Mouse (Mus musculus): ENCODE measurements at regions not wholly inside any gene's neighbourhood (a gene's known extent, or its start where the extent isn't known, plus 50 kb on each side); places are given as distances from the start of the nearest gene placed in this dataset.
A peak's percentile ranks its signal among the peaks of the same experiment; 100 is the strongest.

GRCm38 (mm10) chr5:11983452-11983851, 65.6 kb downstream of the 4933402N22Rik start:
- no peak for DNase-seq (ENCODE audit: low read depth, low spot score)

GRCm38 (mm10) chr5:11989140-11989539, 71.3 kb downstream of the 4933402N22Rik start:
- H3K27me3 ChIP-seq (ENCODE audit: control insufficient read depth, insufficient read depth, low read length, poor library complexity, severe bottlenecking): no peaks in the 10 kb centered on the region
- no peaks in the 10 kb centered on the region for H3K36me3 ChIP-seq (ENCODE audit: control insufficient read depth, insufficient read depth, low read length, poor library complexity, severe bottlenecking)
- DNase-seq (ENCODE audit: low read depth, low spot score): no peak

More at GRCm38 (mm10) chr5:11983452-11983851, 65.6 kb downstream of the 4933402N22Rik start:
- Histone ChIP-seq H3K36me3 (ENCODE audit: control insufficient read depth, insufficient read depth, low read length, poor library complexity, severe bottlenecking) (no peaks in the 10 kb centered on the region), H3K27me3 (ENCODE audit: control insufficient read depth, insufficient read depth, low read length, poor library complexity, severe bottlenecking) (no peaks in the 10 kb centered on the region)

GRCm38 (mm10) chr5:12000777-12001176, 82.9 kb downstream of the 4933402N22Rik start:
- no peak for DNase-seq (ENCODE audit: low read depth, low spot score)
- Histone ChIP-seq H3K27me3 (ENCODE audit: control insufficient read depth, insufficient read depth, low read length, poor library complexity, severe bottlenecking) (no peaks in the 10 kb centered on the region), H3K36me3 (ENCODE audit: control insufficient read depth, insufficient read depth, low read length, poor library complexity, severe bottlenecking) (no peaks in the 10 kb centered on the region)

GRCm38 (mm10) chr5:12006473-12006872, 88.6 kb downstream of the 4933402N22Rik start:
- no peaks in the 10 kb centered on the region for H3K27me3 ChIP-seq (ENCODE audit: control insufficient read depth, insufficient read depth, low read length, poor library complexity, severe bottlenecking)
- no peaks in the 10 kb centered on the region for H3K36me3 ChIP-seq (ENCODE audit: control insufficient read depth, insufficient read depth, low read length, poor library complexity, severe bottlenecking)
- DNase-seq (ENCODE audit: low read depth, low spot score): no peak

GRCm38 (mm10) chr5:12016332-12016731, 98.5 kb downstream of the 4933402N22Rik start:
- no peaks in the 10 kb centered on the region for H3K36me3 ChIP-seq (ENCODE audit: control insufficient read depth, insufficient read depth, low read length, poor library complexity, severe bottlenecking)
- DNase-seq (ENCODE audit: low read depth, low spot score): no peak
- H3K27me3 ChIP-seq (ENCODE audit: control insufficient read depth, insufficient read depth, low read length, poor library complexity, severe bottlenecking): no peaks in the 10 kb centered on the region

GRCm38 (mm10) chr5:12020489-12020888, 102.6 kb downstream of the 4933402N22Rik start:
- no peaks in the 10 kb centered on the region for H3K27me3 ChIP-seq (ENCODE audit: control insufficient read depth, insufficient read depth, low read length, poor library complexity, severe bottlenecking)
- no peaks in the 10 kb centered on the region for H3K36me3 ChIP-seq (ENCODE audit: control insufficient read depth, insufficient read depth, low read length, poor library complexity, severe bottlenecking)

GRCm38 (mm10) chr5:12024705-12025383, 107.0 kb downstream of the 4933402N22Rik start:
- DNase-seq (ENCODE audit: low read depth, low spot score): no peak

More at GRCm38 (mm10) chr5:12020489-12020888, 102.6 kb downstream of the 4933402N22Rik start:
- no peak for DNase-seq (ENCODE audit: low read depth, low spot score)

GRCm38 (mm10) chr5:12030002-12030401, 112.2 kb downstream of the 4933402N22Rik start:
- DNase-seq (ENCODE audit: low read depth, low spot score): peak; percentile 21
- H3K27me3 ChIP-seq (ENCODE audit: control insufficient read depth, insufficient read depth, low read length, poor library complexity, severe bottlenecking): no peaks in the 10 kb centered on the region
- no peaks in the 10 kb centered on the region for H3K36me3 ChIP-seq (ENCODE audit: control insufficient read depth, insufficient read depth, low read length, poor library complexity, severe bottlenecking)

More at GRCm38 (mm10) chr5:12024705-12025383, 107.0 kb downstream of the 4933402N22Rik start:
- Histone ChIP-seq H3K36me3 (ENCODE audit: control insufficient read depth, insufficient read depth, low read length, poor library complexity, severe bottlenecking) (no peaks in the 10 kb centered on the region), H3K27me3 (ENCODE audit: control insufficient read depth, insufficient read depth, low read length, poor library complexity, severe bottlenecking) (no peaks in the 10 kb centered on the region)

GRCm38 (mm10) chr5:12049806-12050205, 132.0 kb downstream of the 4933402N22Rik start:
- H3K36me3 ChIP-seq (ENCODE audit: control insufficient read depth, insufficient read depth, low read length, poor library complexity, severe bottlenecking): no peaks in the 10 kb centered on the region
- no peak for DNase-seq (ENCODE audit: low read depth, low spot score)
- H3K27me3 ChIP-seq (ENCODE audit: control insufficient read depth, insufficient read depth, low read length, poor library complexity, severe bottlenecking): no peaks in the 10 kb centered on the region

- no peak for DNase-seq (ENCODE audit: low read depth, low spot score)
- Histone ChIP-seq H3K36me3 (ENCODE audit: control insufficient read depth, insufficient read depth, low read length, poor library complexity, severe bottlenecking) (no peaks in the 10 kb centered on the region), H3K27me3 (ENCODE audit: control insufficient read depth, insufficient read depth, low read length, poor library complexity, severe bottlenecking) (no peaks in the 10 kb centered on the region)
Measured at GRCm38 (mm10) chr5:12080191-12080590, 162.3 kb downstream of the 4933402N22Rik start.

GRCm38 (mm10) chr5:12093680-12094079, 175.8 kb downstream of the 4933402N22Rik start:
- H3K36me3 ChIP-seq (ENCODE audit: control insufficient read depth, insufficient read depth, low read length, poor library complexity, severe bottlenecking): no peaks in the 10 kb centered on the region
- no peak for DNase-seq (ENCODE audit: low read depth, low spot score)
- no peaks in the 10 kb centered on the region for H3K27me3 ChIP-seq (ENCODE audit: control insufficient read depth, insufficient read depth, low read length, poor library complexity, severe bottlenecking)

- DNase-seq (ENCODE audit: low read depth, low spot score): no peak
- no peaks in the 10 kb centered on the region for H3K36me3 ChIP-seq (ENCODE audit: control insufficient read depth, insufficient read depth, low read length, poor library complexity, severe bottlenecking)
- no peaks in the 10 kb centered on the region for H3K27me3 ChIP-seq (ENCODE audit: control insufficient read depth, insufficient read depth, low read length, poor library complexity, severe bottlenecking)
Measured at GRCm38 (mm10) chr5:12116587-12117354, 198.9 kb downstream of the 4933402N22Rik start.

GRCm38 (mm10) chr5:12124935-12125334, 207.1 kb downstream of the 4933402N22Rik start:
- H3K36me3 ChIP-seq (ENCODE audit: control insufficient read depth, insufficient read depth, low read length, poor library complexity, severe bottlenecking): no peaks in the 10 kb centered on the region
- no peak for DNase-seq (ENCODE audit: low read depth, low spot score)
- H3K27me3 ChIP-seq (ENCODE audit: control insufficient read depth, insufficient read depth, low read length, poor library complexity, severe bottlenecking): no peaks in the 10 kb centered on the region

- Histone ChIP-seq H3K36me3 (ENCODE audit: control insufficient read depth, insufficient read depth, low read length, poor library complexity, severe bottlenecking) (no peaks in the 10 kb centered on the region), H3K27me3 (ENCODE audit: control insufficient read depth, insufficient read depth, low read length, poor library complexity, severe bottlenecking) (no peaks in the 10 kb centered on the region)
- no peak for DNase-seq (ENCODE audit: low read depth, low spot score)
Measured at GRCm38 (mm10) chr5:12127484-12128265, 209.8 kb downstream of the 4933402N22Rik start.

GRCm38 (mm10) chr5:12138961-12139360, 221.1 kb downstream of the 4933402N22Rik start:
- DNase-seq (ENCODE audit: low read depth, low spot score): no peak
- H3K36me3 ChIP-seq (ENCODE audit: control insufficient read depth, insufficient read depth, low read length, poor library complexity, severe bottlenecking): no peaks in the 10 kb centered on the region
- no peaks in the 10 kb centered on the region for H3K27me3 ChIP-seq (ENCODE audit: control insufficient read depth, insufficient read depth, low read length, poor library complexity, severe bottlenecking)
